ENCODE assay signal across 30 mouse cellular contexts in genomic region chr3:114889764-114890163, GRCm38 (mm10). TPM values are rescaled to one million over a fixed set of nuclear protein-coding genes. Genes with fewer than 3 reads are reported as not detected.
DNase-seq lines count a peak whose midpoint lies in the region; ATAC-seq lines count a peak whose summit lies in the region.
"Had no signal": no experiment of that assay in that cellular context is flagged by ENCODE, and none has a peak within 500 bp of the region (broad histone marks: within the 10 kb centered on the region; RNA-seq: fewer than 3 reads in every experiment).

No protein-coding gene starts in this region.

- ATAC-seq in common myeloid progenitor, adult 5-6 weeks (replicated peaks; ENCODE audit: low read depth, poor library complexity, severe bottlenecking) = peak; percentile 100
- ATAC-seq in megakaryocyte progenitor cell, adult 5-6 weeks (replicated peaks; ENCODE audit: poor library complexity) = peak; percentile 96
- ATAC-seq: CD4-positive, CD25-positive, alpha-beta regulatory T cell, adult 4 months; forebrain, embryonic 13.5 days; forebrain, embryonic 16.5 days; hindbrain, embryonic 16.5 days; inflammation-experienced regulatory T-cells, adult 6 months; intestine, embryonic 16.5 days had no signal

- DNase-seq in thymus, postnatal 0 days (ENCODE audit: low spot score) = peak; percentile 35
- no peak for DNase-seq in thymus, postnatal 14 days
- peak; percentile 11 for DNase-seq in induced T-regulatory cell, adult 2 months (ENCODE audit: low read depth)
- no peak for DNase-seq in layer of hippocampus, adult 8-10 months (ENCODE audit: low spot score in 2 of 2)
- no peak for DNase-seq in gastrocnemius, adult 8-10 months (ENCODE audit: low spot score in 2 of 2)
- no peak for DNase-seq in frontal cortex, postnatal 14 days (ENCODE audit: low spot score in 2 of 2)
- DNase-seq: adrenal gland, postnatal 10 days; adrenal gland, postnatal 36 days; B cell, adult 2 months; cerebellum, adult 11 months; cerebellum, adult 2 months; cerebellum, adult 9-11 months; cerebellum, postnatal 25 days; gastrocnemius, adult 2 months; gastrocnemius, postnatal 25 days; heart, adult 2 months had no signal

RNA-seq across cellular contexts. Expression of gene Olfm3, which starts 14.1 kb away (rescaled TPM):
- polyA plus RNA-seq in thymus, postnatal 0 days (2015; fragmentation: Nextera tagmentation; extraction: Ambion mirVana) = 0.10 and 0.13 TPM in 2 replicates
- total RNA-seq in common myeloid progenitor, adult 5-6 weeks (2017) = not detected in 2 replicates
- total RNA-seq in megakaryocyte progenitor cell, adult 5-6 weeks (2015) = not detected in 2 replicates
- total RNA-seq in megakaryocyte progenitor cell, adult 5-6 weeks (2017) = not detected in 2 replicates
- 10 to 100 TPM; 14.7 to 29.1 (median 21.9) TPM for total RNA-seq in layer of hippocampus, adult 8-10 months (2022)
- total RNA-seq in gastrocnemius, adult 8-10 months (2022) = not detected
- total RNA-seq: gastrocnemius, adult 2 months; gastrocnemius, postnatal 25 days; heart, adult 2 months; heart, postnatal 25 days; MEL had no signal
- polyA plus RNA-seq: CD4-positive, CD25-positive, alpha-beta regulatory T cell, adult 4 months; gonadal fat pad, adult 2 months; heart, adult 2 months; heart, embryonic 11.5 days; heart, embryonic 14.5 days; heart, postnatal 0 days; inflammation-experienced regulatory T-cells, adult 6 months had no signal

Comparison
In these comparisons a context has a peak if more than half of its experiments do, and no peak if none do; other contexts are left out.
1. DNase-seq: peak in thymus, postnatal 0 days (single experiment) and induced T-regulatory cell, adult 2 months (single experiment); none in thymus, postnatal 14 days (single experiment), layer of hippocampus, adult 8-10 months (0 of 2), gastrocnemius, adult 8-10 months (0 of 2) and frontal cortex, postnatal 14 days (0 of 2).
2. RNA of gene Olfm3, which starts 14.1 kb away (total RNA-seq): 14.7 to 29.1 TPM in layer of hippocampus, adult 8-10 months; not detected in common myeloid progenitor, adult 5-6 weeks, not detected in megakaryocyte progenitor cell, adult 5-6 weeks and not detected in gastrocnemius, adult 8-10 months; every median in the first group is over 10 times any median in the second.